Mouse (Mus musculus) cortical plate, adult 2 months (tissue): ENCODE results near the gene Recql5.

Source experiments
- CTCF ChIP-seq: fragments of 200-500 bp; IDR thresholded peaks from 2 replicates; pipeline ENCODE4 v1.5.1; 2011; ENCODE audit warnings: mild to moderate bottlenecking, control low read depth, low read length; ENCODE audit not compliant: insufficient read depth; ENCODE audit errors: extremely low read depth
- POLR2A ChIP-seq: fragments of 200-500 bp; IDR thresholded peaks from 2 replicates; pipeline ENCODE4 v1.6.1; 2011; ENCODE audit warnings: mild to moderate bottlenecking, low read length, control low read depth; ENCODE audit not compliant: insufficient read depth; ENCODE audit errors: extremely low read depth

DNA sequence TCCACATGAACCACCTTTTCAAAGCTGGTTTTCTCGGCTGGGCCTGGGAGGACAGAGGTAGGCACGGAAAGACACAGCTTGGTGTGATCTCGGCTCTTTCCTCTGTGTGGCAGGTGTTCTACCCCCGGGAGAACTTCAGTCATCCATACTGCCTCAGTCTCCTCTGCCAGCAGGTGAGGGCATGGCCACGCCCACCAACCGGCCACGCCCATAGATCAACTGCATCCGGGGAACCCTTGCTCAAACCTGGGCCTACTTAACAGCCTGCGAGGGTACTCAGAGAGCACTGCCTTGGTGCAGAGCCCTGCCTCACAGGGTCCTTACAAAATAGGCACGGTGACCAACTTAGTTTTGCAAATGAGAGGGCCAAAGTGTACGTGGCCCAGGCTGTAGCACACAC is 48.0 kb downstream of the Recql5 start:
- TF ChIP-seq POLR2A = no peak
- TF ChIP-seq CTCF = no peak
